Mouse (Mus musculus) mouse embryonic stem cell (cell line): ENCODE results near the gene Soat2.

Experiments used
- in situ Hi-C, 2 experiments: fragments of 300-500 bp; cut with MboI; formaldehyde crosslinking; loops; 1 replicate in 1 of 2; 3 replicates in 1 of 2; pipeline ENCODE4 v1.14.3; 2019 to 2020; ENCODE audit warnings: low sequenced_read_pairs in 2 of 2, low pct_unique_long_range_greater_than_20kb in 1 of 2, mixed read lengths in 1 of 2; ENCODE audit not compliant: unreplicated experiment in 1 of 2

Soat2 gene

GRCm38 (mm10) chr15:102112181-102112580 is 38.1 kb upstream of the Soat2 start:
- in situ Hi-C loops: no loop called here

GRCm38 (mm10) chr15:102112827-102113226 is 37.5 kb upstream of the Soat2 start:
- in situ Hi-C loops: no loop called here

- in situ Hi-C loops: no loop called here
These were observed 36.7 kb upstream of the Soat2 start for GRCm38 (mm10) chr15:102113674-102114073.

- in situ Hi-C loops: no loop called here
These were observed 35.6 kb upstream of the Soat2 start for GRCm38 (mm10) chr15:102114651-102115260.

- in situ Hi-C loops: no loop called here
These were observed 34.5 kb upstream of the Soat2 start for GRCm38 (mm10) chr15:102115731-102116231.

GRCm38 (mm10) chr15:102116753-102117415 is 33.4 kb upstream of the Soat2 start:
- in situ Hi-C loops: no loop called here

- in situ Hi-C loops: no loop called here
These were observed 32.6 kb upstream of the Soat2 start for GRCm38 (mm10) chr15:102117461-102118443.

GRCm38 (mm10) chr15:102118591-102118990 is 31.7 kb upstream of the Soat2 start:
- in situ Hi-C loops: no loop called here

GRCm38 (mm10) chr15:102119121-102119830 is 31.1 kb upstream of the Soat2 start:
- in situ Hi-C loops: no loop called here

GRCm38 (mm10) chr15:102119831-102120170 is 30.5 kb upstream of the Soat2 start:
- in situ Hi-C loops: no loop called here

- in situ Hi-C loops: no loop called here
These were observed 29.8 kb upstream of the Soat2 start for GRCm38 (mm10) chr15:102120530-102120929.

GRCm38 (mm10) chr15:102126303-102126702 is 24.0 kb upstream of the Soat2 start:
- in situ Hi-C loops: no loop called here

GRCm38 (mm10) chr15:102133314-102133713 is 17.0 kb upstream of the Soat2 start:
- in situ Hi-C loops: no loop called here

GRCm38 (mm10) chr15:102134709-102135108 is 15.6 kb upstream of the Soat2 start:
- in situ Hi-C loops: no loop called here

- in situ Hi-C loops: no loop called here
These were observed 14.7 kb upstream of the Soat2 start for GRCm38 (mm10) chr15:102135522-102136128.

GRCm38 (mm10) chr15:102136129-102136758 is 14.1 kb upstream of the Soat2 start, which contains the start of gene Spryd3:
Spryd3 (minus strand) TSS chr15:102136234.
- in situ Hi-C loops: no loop called here

GRCm38 (mm10) chr15:102141120-102141519 is 9.2 kb upstream of the Soat2 start:
- in situ Hi-C loops: no loop called here
